Mouse (Mus musculus) midbrain, postnatal 0 days (tissue): ENCODE data around the gene Ugt2b37. TPM values are rescaled to one million over a fixed set of nuclear protein-coding genes. Genes with fewer than 3 reads are reported as not detected.
"Not testable (repeated sequence)": the region's sequence is repeated elsewhere in the genome, so short reads cannot be mapped to it uniquely, and the experiment has no call there.

ENCODE experiments used
- ATAC-seq: fragments of 200-750 bp; cut with Nextera tagmentation; 2 replicates; pipeline ENCODE4 v1.8.0; 2017; ENCODE audit warnings: moderate number of reproducible peaks, mild to moderate bottlenecking, moderate TSS enrichment, moderate library complexity; ENCODE audit not compliant: low FRiP score
- DNase-seq: peaks from one replicate; pipeline ENCODE4 v3.0.0-alpha.2; 2015; ENCODE audit warnings: low spot score
- H3K27ac ChIP-seq: fragments of 300-500 bp; sonication (generic); 2 replicates; pipeline ENCODE4 v1.5.1; 2014; ENCODE audit warnings: low read depth, mild to moderate bottlenecking, low read length, mixed read lengths
- H3K27me3 ChIP-seq: fragments of 300-500 bp; sonication (generic); 2 replicates; pipeline ENCODE4 v1.6.1; 2014; ENCODE audit warnings: low read length, control low read depth, mixed read lengths; ENCODE audit not compliant: insufficient read depth
- H3K36me3 ChIP-seq: fragments of 300-500 bp; sonication (generic); 2 replicates; pipeline ENCODE4 v1.6.1; 2014; ENCODE audit warnings: low read length, control low read depth, mixed read lengths; ENCODE audit not compliant: insufficient read depth
- H3K4me1 ChIP-seq: fragments of 300-500 bp; sonication (generic); 2 replicates; pipeline ENCODE4 v1.6.1; 2014; ENCODE audit warnings: mild to moderate bottlenecking, control low read depth, antibody characterized with exemption, low read length, mixed read lengths; ENCODE audit not compliant: insufficient read depth
- H3K4me2 ChIP-seq: fragments of 300-500 bp; sonication (generic); 2 replicates; pipeline ENCODE4 v1.6.1; 2014; ENCODE audit warnings: low read depth, mild to moderate bottlenecking, low read length, mixed read lengths; ENCODE audit not compliant: poor library complexity, severe bottlenecking
- H3K4me3 ChIP-seq: fragments of 300-500 bp; sonication (generic); 2 replicates; pipeline ENCODE4 v1.5.1; 2014; ENCODE audit warnings: low read depth, mild to moderate bottlenecking, low read length, moderate library complexity
- H3K9ac ChIP-seq: fragments of 300-500 bp; sonication (generic); replicated peaks from 2 replicates; pipeline ENCODE4 v1.6.1; 2014; ENCODE audit warnings: mild to moderate bottlenecking, low read length, moderate library complexity, mixed read lengths; ENCODE audit not compliant: poor library complexity, severe bottlenecking
- H3K9me3 ChIP-seq: fragments of 300-500 bp; sonication (generic); 2 replicates; pipeline ENCODE4 v1.6.1; 2016; ENCODE audit warnings: low read length, control low read depth
- CTCF ChIP-seq: IDR thresholded peaks from 2 replicates; pipeline ENCODE4 v1.5.1; 2016; ENCODE audit warnings: antibody characterized with exemption, mild to moderate bottlenecking
- WGBS: fragments of 180-500 bp; shearing (Covaris S2); extraction: QIAGEN DNeasy Blood & Tissue Kit; methylation state at CpG from one replicate; pipeline ENCODE4 v1.1.7; 2014; 5-methylcytosine and 5-hydroxymethylcytosine counted together
- polyA plus RNA-seq: library from polyadenylated mRNA; unstranded; fragments of >200 nt; fragmentation: Nextera tagmentation; extraction: Ambion mirVana; gene quantifications from 2 replicates; pipeline ENCODE4 v1.2.1, GENCODE M21; 2015
- total RNA-seq: library from RNA; depleted of rRNA; stranded (reverse); fragments of >200 nt; gene quantifications from 2 replicates; pipeline ENCODE4 v1.2.3, GENCODE M21; 2014; rRNA removed

Ugt2b37 gene
- total RNA-seq: not detected in 2 replicates
- not detected in 2 replicates for polyA plus RNA-seq

DNA sequence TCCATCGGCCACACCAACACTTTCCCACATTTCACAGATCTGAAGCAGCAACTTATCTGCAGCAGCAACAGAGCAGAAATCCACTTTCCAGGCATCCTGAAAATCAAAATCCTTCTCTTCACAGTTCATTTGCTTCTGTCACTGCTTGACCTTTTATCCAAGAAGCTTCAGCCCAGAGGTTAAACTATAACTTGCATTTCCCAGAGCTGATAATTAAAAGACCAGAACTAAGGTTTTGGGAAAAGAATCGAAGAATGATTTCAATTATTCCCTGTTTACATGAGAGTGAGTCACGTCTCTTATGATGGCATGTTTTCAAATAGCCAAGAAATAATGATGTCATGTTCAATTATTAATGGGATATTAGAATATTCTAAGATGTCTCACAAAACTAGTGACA lies at the start of gene Ugt2b37:
Gene Ugt2b37, minus strand, starts transcription at position 129 of the 400 bp plus-strand sequence.
- H3K9ac ChIP-seq, H3K4me2 ChIP-seq, ATAC-seq, DNase-seq, H3K4me3 ChIP-seq, H3K4me1 ChIP-seq, H3K36me3 ChIP-seq, H3K27ac ChIP-seq, H3K9me3 ChIP-seq, H3K27me3 ChIP-seq: not testable (repeated sequence)
- WGBS: 75% methylated on average over 3 of the region's 3 CpGs

DNA sequence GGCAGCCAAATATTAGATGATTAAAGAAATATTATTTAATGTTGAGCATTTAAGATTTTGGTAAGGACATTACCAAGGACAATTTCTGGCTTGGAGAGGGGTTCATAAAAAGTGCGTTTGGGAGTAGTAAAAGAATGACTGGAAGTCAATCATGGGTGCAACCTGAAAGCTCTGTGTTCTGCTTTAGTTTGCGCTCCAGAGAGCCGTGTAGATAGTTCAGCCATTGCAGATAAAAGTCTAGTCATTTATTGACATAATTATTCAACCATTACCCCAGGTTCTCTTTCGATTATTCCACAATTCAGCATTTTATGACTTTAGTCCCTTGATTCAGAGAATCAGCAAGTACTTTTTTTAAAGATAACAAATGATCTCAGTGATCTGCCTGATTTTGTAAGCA lies 31.6 kb upstream of the Ugt2b37 start:
- not testable (repeated sequence) for DNase-seq, H3K27ac ChIP-seq, ATAC-seq, H3K4me2 ChIP-seq, H3K4me3 ChIP-seq, H3K36me3 ChIP-seq, H3K4me1 ChIP-seq, H3K9me3 ChIP-seq, H3K9ac ChIP-seq, H3K27me3 ChIP-seq
- WGBS: 91% methylated on average over 4 of the region's 4 CpGs

DNA sequence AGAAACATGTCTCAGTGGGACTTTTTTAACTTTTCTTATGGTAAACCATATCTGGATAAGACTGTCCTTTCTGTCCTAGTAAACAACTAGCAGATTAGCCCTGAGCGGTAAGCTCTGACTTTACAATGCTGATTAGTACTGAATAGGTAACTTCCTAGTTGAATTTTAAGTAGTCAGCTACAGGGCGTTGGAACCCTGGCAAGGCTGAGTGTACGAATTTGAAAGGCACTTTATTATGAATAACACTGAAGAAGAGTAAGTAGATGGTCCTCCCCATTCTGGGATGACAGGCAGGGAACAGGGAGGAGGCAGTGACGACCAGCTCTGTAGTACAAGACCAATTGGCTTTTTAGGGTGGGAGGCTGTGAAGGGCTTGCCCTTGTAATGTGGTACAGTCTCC lies 21.4 kb upstream of the Ugt2b37 start:
- WGBS: 78% methylated on average over 4 of the region's 4 CpGs

DNA sequence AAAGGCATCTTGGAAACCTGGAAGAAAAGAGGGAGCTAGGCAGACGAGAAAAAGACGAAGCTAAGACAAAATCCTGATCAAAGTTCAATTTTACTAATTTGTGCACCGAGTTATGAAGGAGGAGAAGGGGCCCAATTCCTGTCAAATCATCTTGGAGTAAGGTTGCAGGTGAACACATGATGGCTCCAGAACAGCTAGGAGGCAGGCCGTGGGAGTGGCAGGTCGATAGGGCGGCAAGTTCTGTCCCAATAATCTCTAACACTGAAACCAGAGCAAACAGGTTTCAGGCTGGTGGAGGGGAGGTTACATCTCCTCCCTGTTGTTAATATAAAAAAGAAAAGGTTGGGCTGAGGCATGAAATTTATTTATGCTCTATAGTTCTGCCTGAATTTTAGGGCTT lies 21.0 kb upstream of the Ugt2b37 start:
- WGBS: 91% methylated on average over 6 of the region's 6 CpGs
- Histone ChIP-seq H3K9me3 (no peaks in the 10 kb centered on the region), H3K4me1 (no peaks in the 10 kb centered on the region), H3K36me3 (no peaks in the 10 kb centered on the region), H3K4me2 (no peak overlapping the region), H3K9ac (no peak overlapping the region), H3K27ac (no peak overlapping the region), H3K4me3 (no peak overlapping the region), H3K27me3 (no peaks in the 10 kb centered on the region)
- DNase-seq: no peak
- no peak for TF ChIP-seq CTCF
- ATAC-seq: no peak

More for the DNA sequence above, 21.4 kb upstream of the Ugt2b37 start:
- H3K9ac ChIP-seq, H3K9me3 ChIP-seq, H3K4me1 ChIP-seq, ATAC-seq, H3K4me3 ChIP-seq, DNase-seq, H3K27me3 ChIP-seq, H3K36me3 ChIP-seq, H3K4me2 ChIP-seq, H3K27ac ChIP-seq: not testable (repeated sequence)

DNA sequence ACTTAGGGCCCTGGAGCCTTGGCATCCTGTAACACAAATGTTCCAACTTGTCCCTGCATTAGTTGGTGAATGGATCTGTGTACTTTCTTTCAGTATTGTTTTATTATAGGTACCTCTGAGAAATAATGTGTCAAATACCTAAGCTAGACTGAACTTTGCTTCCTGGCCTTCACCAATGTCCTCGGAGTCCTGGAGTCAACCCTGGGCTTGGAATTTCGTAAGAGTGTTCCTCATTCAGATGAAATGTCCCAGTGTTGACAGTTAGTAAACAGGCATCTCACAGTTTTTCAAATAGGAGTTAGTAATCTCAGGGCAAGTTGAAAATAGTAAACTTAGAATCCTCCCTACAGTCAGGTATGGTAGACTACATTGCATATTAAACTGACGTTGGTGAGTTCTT lies 1.2 kb upstream of the Ugt2b37 start:
- H3K4me2 ChIP-seq: no peak overlapping the region
- H3K27me3 ChIP-seq: no peaks in the 10 kb centered on the region
- no peak for ATAC-seq
- WGBS: 81% methylated on average over 3 of the region's 3 CpGs
- no peaks in the 10 kb centered on the region for H3K4me1 ChIP-seq
- no peaks in the 10 kb centered on the region for H3K9me3 ChIP-seq
- DNase-seq: no peak
- no peak overlapping the region for H3K9ac ChIP-seq
- no peaks in the 10 kb centered on the region for H3K36me3 ChIP-seq
- no peak for TF ChIP-seq CTCF
- H3K27ac ChIP-seq: no peak overlapping the region
- no peak overlapping the region for H3K4me3 ChIP-seq

DNA sequence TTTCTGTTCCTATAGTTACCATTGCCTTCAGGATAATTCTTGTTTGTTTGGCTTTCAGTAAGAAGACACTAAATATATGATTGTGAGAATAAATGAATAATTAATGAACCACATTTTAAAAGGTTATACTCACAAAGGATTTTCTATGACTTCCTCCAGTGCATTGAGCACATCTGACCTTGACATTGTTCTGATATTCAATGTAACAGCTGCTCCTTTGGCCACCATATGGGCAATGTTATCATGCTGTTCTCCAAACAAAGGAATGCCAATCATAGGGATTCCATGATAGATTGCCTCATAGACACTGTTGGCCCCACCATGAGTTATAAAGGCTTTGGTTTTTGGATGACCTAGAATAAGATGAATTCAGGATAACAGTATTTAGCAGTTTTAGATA lies 12.5 kb downstream of the Ugt2b37 start:
- not testable (repeated sequence) for H3K36me3 ChIP-seq, DNase-seq, H3K9me3 ChIP-seq, H3K9ac ChIP-seq, H3K27me3 ChIP-seq, H3K27ac ChIP-seq, H3K4me1 ChIP-seq, H3K4me2 ChIP-seq, ATAC-seq, H3K4me3 ChIP-seq

DNA sequence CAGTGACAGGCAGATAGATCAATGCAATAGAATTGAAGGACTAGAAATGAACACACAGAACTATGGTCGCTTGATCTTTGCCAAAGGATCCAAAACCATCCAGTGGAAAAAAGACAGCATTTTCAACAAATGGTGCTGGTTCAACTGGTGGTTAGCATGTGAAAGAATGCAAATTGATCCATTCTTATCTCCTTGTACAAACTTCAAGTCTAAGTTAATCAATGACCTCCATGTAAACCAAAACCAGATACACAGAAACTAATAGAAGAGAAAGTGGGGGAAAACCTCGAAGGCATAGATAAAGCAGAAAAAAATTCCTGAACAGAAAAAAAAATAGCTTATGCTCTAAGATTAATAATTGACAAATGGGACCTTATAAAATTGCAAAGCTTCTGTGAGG lies 58.2 kb downstream of the Ugt2b37 start:
- DNase-seq, H3K9ac ChIP-seq, H3K9me3 ChIP-seq, H3K36me3 ChIP-seq, H3K4me1 ChIP-seq, H3K27me3 ChIP-seq, H3K27ac ChIP-seq, H3K4me3 ChIP-seq, ATAC-seq, H3K4me2 ChIP-seq: not testable (repeated sequence)
- WGBS: 65% methylated on average over 2 of the region's 2 CpGs

Other genes with a start within 250 kb of the Ugt2b37 start
- gene Ugt2b36, start 162.2 kb downstream of the Ugt2b37 start, total RNA-seq: not detected in 2 replicates
- gene Ugt2b36, start 162.2 kb downstream of the Ugt2b37 start, polyA plus RNA-seq: not detected in 2 replicates
- 0.11 TPM in 1 of 2 replicates, not detected in the other for gene Ugt2b5, start 114.5 kb downstream of the Ugt2b37 start, total RNA-seq
- not detected in 2 replicates for gene Ugt2b5, start 114.5 kb downstream of the Ugt2b37 start, polyA plus RNA-seq
- gene Ugt2a3, start 82.4 kb upstream of the Ugt2b37 start, total RNA-seq: not detected in 2 replicates
- gene Ugt2a3, start 82.4 kb upstream of the Ugt2b37 start, polyA plus RNA-seq: not detected in 2 replicates
- not detected in 2 replicates for gene Ugt2b38, start 169.4 kb upstream of the Ugt2b37 start, total RNA-seq
- gene Ugt2b38, start 169.4 kb upstream of the Ugt2b37 start, polyA plus RNA-seq: not detected in 2 replicates
- 0.22 TPM in 1 of 2 replicates, not detected in the other for gene Ugt2a2, start 227.5 kb upstream of the Ugt2b37 start, total RNA-seq
- gene Ugt2a2, start 227.5 kb upstream of the Ugt2b37 start, polyA plus RNA-seq: 0.33 TPM in 1 of 2 replicates, not detected in the other
- gene Gm43638, start 232.0 kb upstream of the Ugt2b37 start, total RNA-seq: 0.19 TPM in 1 of 2 replicates, not detected in the other
- gene Gm43638, start 232.0 kb upstream of the Ugt2b37 start, polyA plus RNA-seq: not detected in 2 replicates
- 0.19 TPM in 1 of 2 replicates, not detected in the other for gene Ugt2a1, start 236.1 kb upstream of the Ugt2b37 start, total RNA-seq
- gene Ugt2a1, start 236.1 kb upstream of the Ugt2b37 start, polyA plus RNA-seq: 0.15 and 0.43 TPM in 2 replicates